Mouse (Mus musculus): ENCODE results near the gene Arl10.

Gene Arl10

DNA sequence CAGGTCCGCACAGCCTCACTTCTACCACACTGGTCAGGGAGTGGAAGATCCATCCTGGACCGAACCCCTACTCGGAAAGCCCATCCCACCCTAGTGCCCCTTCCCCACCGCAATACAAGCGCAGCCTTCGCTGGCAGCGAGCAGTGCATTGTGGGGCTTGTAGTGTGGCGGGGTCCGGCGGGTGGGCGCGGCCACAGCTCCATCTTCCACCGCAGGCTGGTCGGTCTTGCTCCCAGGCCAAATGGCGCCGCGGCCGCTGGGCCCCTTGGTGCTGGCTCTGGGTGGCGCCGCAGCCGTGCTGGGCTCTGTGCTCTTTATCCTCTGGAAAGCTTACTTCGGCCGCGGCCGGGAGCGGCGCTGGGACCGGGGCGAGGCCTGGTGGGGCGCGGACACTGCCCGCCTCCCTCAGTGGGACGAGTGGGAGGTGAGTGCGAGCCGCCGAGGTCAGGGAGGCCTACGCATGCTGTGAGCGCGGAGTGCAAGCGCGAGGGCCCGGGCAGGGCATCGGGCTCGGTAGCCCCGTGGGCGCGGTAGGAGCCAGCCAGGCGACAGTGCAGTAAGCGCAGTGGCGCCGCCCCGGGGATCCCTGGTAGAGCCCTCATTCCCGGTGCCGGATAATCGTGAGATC is at the start of gene Arl10:
TSS of gene Arl10 (plus strand) at position 162 of the 628 bp plus-strand sequence.
- peak; percentile 88 for DNase-seq

DNA sequence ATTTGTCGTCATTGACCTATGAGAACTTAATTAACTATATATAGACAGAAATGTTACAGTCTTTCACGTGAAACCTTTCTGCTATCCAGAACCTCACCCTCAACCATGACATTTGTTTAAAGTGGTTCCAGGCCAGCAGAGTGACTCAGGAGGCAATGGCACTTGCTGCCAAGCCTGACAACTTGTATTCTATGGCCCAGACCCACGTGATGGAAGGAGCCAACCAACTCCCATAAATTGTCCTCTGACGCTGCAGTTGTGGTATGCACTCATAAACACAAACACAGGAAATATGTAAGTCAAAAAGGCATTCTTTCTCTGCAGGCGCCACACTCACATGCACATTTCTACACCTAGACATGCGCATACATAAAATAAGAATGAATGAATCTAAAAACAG is 47.7 kb upstream of the Arl10 start:
- DNase-seq, result no peak

DNA sequence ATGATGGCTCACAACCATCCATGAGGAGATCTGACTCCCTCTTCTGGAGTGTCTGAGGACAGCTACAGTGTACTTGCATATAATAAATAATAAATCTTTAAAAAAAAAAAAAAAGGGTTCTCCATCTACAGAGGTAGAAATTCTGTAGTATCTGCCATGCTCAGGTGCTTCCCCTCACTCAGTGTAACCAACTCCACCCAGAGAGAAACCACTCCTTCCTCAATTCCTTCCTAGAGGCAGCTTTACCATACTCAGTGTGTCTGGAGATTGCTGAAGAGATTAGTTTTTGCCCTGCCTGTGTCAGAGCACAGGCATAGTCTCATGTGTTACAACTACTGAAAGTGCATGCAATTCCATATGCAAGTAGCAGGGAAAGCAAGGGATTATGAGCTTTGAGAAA is 42.7 kb upstream of the Arl10 start:
- no peak for DNase-seq

DNA sequence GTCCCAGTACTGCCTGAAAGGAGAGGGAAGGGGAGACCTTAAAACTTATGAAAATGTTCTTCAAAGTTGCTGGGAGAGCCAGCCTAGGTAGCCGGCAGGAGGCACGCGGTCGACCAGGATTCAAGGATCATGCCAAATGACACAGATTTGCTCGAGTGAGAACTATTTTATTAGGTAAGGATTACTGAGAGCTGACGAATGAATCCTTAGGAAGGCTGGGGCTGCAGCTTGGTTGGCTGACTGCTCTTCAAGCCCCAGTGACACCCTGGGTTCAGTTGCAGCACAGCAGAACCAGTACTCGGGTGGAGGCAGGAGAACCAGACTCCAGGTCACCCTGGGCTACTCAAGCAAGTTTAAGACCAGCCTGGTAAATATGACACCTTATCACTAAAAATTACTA is 26.8 kb upstream of the Arl10 start:
- DNase-seq, result no peak

DNA sequence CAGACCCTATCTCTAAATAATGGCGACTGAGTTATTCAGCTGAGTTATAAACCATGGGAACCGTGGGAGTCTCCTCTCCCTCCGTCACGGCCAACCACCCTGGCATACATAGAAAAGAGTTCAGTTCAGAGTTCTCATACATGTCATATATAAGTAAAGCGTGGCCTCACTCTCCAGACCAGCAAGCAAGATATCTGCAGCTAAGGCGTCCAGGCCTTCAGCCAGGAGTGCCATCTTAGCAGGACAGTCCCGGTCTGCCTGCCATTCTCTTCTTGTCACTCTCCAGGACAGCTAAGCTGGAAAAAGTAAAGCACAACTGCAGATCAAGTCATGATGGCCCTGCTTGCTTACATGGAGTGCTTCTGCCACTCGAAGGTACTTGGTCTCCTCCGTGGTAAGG is 18.6 kb upstream of the Arl10 start:
- no peak for DNase-seq

DNA sequence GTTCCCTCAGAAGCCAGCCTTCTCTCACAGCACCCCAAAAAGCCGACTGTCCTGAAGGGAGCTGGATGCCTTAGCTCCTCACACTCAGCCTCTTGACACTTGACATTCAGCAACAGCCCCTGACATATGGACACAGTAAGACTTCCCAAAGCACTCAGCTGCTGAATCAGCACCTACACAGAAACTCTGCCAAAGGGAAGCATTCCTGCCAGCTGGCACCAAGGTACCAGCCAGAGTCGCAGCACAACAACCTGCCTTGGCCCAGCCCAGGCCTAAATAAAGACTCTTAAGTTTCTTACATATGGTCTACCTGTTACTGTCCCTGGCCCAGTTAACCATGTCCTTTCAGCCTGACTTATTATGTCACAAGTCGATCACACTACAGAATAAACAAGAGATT is 18.0 kb upstream of the Arl10 start:
- DNase-seq, result peak; percentile 35

DNA sequence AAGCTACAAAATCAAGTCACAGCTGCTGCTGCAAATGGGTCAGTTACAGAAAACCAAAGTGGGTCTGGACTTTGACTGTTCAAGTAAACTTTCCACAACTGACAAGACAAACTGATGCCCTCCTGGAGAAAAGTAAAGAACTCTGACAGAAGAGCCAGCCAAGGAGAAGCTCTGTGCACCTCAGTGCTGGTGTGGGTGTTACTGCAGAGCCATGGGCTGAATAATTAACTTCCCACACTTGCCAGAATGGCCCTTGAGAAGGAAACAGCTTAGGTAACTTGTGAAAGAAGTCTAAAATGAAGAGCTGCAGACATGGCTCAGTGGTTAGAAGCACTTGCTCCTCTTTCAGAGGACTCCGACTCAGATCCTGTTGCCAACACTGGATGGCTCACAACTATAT is 17.2 kb upstream of the Arl10 start:
- DNase-seq, result no peak

DNA sequence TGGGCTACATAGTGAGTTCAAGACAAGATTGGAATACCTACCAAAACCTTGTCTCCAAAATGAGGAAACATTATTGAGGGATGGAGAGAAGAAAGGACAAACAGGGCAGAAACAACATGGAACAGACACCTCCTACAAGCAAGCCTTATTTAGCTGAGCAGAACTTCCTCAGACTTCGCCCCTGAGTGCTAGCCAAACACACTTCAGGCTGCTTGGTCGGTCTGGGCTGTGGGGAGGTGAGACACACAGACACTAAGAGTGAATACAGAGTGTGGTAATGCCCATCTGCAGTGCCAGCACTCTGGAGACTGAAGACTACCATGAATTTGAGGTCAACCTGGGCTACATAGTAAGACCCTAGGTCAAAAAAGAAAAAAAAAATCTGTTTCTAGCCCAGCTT is 15.2 kb upstream of the Arl10 start:
- DNase-seq, result no peak

DNA sequence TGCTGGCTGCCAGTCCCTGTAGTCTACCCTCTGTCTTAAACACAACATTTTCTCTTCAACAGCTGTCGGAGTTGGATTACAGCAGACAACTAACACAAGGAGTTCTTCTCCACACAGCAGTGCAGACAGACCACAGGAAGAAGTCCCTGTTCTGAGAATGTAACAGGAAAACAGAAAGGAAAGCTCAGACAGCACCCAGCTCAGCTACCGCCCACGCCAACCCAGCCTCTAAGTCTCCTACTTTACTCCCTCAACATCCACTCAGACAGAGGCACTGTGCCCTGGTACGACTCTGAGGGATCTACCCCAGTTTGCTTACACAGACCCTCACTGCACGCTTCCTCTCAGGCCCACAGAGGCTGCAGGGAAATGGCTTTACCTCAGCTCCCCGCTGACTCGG is 14.2 kb upstream of the Arl10 start:
- no peak for DNase-seq

DNA sequence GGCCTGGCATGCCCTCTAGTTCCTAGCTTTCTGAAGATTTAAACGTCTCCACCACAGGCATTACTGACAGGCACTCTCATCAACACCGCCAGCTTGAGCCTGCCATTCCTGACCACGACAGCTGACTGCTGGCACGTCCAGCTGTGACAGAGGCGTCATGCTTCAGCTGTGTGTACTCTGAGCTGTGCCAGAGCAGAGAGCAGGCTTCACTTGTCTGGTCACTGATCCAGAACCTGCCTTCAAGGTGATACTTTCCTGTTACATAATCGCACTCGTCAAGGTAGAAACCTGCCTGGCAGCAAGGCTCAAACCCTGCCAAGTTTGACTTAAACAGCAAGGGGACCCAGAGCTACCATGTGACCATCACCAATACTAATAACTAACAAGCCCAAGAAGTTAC is 12.3 kb upstream of the Arl10 start:
- DNase-seq, result peak; percentile 73

DNA sequence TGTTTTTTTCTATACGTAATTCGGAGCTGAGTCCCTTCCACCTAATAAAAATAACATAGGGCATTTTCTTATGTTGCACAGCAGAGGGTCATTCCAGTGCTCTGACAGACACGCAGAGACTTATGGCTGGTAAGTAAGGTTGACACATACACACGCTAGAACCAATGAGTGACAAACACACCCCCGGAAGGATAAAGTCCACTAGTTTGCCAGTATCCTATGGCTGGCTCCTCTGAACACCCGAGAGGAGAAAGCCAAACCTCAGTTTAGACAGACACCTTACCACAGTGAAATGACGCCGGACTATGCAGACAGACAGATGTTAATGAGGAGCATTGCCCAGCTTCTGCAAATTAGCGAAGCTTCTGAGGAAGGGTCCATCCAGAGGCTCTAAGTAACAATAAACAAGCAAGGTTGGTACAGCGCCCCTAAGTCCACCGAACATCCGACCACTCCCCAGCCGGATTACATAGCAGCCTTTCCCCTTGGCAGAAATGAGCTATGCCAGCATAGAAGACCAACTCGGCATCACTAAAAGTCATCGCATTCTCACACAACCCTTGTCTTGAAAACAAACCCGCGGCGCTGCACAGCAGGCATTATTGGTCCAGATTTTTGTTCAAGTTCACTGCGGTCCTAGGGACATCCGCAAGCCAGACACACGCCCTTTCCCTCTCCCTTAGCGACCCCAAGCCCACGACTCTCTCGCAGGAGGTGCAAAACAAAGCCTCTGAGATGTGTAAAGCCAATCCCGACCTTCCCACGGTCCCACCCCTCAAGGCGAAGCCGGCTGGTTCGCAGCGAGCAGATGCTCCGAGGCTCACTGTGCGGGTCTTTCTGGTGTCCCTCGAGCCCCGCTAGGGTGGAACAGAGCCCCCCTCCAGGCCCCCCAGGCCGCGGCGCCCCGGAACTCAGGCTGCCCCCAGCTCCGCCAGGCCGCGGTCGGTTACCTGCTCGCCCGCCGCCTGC is 10.3 kb upstream of the Arl10 start:
- DNase-seq, result no peak

DNA sequence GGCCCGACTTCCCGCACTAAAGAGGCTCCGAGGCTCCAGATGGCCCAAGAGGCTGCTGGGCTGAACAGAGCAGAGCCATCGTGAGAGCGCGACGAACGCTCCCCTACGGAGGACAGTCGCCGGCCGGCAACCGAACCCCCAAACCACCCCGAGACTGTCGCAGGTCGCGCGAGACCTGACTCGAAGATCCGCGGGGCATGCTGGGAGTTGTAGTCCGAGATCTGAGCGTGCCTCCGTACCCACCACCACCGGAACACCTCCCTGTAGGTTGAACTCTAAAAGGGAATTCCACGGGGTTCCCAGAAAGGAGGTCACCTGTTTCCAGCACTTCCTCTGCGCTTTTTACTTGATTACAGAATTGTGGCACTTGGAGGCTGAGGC is 9.6 kb upstream of the Arl10 start, which contains the start of gene 4833439L19Rik:
TSS of gene 4833439L19Rik (minus strand) at position 235 of the 381 bp plus-strand sequence.
- DNase-seq, result peak; percentile 98

DNA sequence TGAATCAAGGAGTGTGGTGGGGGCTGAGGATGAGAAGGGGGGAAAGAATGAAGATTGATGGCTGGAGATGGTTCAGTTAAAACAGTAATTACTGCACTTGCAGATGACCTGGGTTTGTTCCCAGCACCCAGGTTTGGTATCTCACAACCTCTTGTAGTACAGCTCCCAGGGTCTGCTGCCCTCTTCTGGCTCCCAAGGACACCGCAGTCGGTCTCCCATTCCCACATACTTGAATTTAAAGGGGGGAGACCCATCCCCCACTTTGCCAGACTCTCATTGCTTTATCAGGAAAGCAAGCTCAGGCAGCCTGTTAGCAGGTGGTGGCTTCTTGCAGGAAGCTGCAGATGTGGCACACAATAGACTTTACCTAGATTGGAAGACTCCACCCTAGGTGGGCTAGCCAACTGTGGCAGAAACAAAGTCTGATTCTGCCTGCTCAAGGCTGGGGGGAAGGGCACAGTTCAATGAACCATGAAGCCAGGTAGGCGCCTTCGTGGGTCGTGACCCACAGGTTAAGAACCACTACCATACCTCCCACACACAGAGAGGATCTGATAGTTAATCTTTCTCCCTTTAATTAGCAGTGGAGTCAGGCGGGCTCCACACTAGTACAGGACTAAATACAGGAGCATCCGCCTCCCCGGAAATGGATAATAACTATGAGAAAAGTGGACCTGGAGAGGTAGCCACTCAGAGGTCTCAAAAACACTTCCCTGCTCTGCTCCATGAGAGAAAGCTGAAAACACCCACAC is 9.0 kb upstream of the Arl10 start:
- peak; percentile 75 for DNase-seq

DNA sequence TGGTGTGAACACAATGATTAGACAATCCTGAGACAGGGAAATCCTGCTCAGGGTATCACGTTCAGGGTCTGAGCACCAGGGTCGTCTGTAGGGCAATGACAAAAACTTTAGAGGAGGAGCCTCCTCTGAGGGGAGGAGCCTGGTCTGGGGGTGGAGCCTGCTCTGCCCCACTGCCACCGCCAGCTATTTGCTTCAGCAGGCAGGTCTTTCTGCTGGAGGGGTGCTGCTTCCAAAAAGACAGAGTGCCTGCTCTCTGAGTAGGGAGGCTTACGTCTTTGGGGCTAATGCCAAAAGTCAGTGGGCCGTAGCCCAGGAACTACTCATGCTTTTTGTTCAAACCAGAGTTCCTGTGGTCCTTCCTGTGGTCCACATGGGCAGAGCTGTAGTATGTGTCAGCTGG is 6.4 kb upstream of the Arl10 start:
- DNase-seq, result no peak

DNA sequence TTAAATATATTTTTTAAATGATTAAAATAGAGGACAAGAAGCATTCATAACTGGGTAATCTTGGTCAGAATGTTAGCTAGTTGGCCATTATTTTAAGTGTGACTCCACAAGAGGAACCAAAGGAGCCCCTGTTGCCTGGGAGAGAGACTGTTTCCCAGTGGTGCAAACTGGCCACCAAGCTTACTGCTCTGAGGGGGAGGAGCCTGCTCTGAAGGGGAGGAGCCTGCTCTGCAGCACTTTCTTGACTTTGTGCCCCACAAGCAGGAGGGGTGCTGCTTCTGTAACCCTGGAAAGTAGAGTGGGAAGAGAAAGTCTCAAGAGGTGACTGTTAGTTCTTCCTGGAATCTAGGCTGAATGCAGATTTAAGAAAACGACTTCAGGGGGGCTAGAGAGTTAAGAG is 5.5 kb upstream of the Arl10 start:
- no peak for DNase-seq

DNA sequence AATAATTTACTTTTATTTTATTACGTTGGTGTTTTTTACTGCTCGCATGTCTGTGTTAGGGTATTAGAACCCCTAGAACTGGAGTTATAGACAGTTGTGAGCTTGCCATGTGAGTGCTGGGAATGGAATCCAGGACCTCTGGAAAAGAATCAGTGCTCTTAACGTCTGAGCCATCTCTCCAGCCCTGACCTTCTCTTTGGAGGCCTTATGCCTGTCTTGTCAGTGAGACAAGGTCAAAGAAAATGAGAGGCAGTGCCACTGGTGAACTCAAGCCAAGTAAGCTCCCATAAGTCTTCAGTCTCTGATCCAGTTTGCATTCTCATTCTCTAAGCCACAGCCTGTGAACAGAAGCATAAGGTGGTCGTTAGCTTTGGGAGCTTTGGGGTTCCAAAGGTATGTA is 4.1 kb upstream of the Arl10 start:
- DNase-seq, result no peak

DNA sequence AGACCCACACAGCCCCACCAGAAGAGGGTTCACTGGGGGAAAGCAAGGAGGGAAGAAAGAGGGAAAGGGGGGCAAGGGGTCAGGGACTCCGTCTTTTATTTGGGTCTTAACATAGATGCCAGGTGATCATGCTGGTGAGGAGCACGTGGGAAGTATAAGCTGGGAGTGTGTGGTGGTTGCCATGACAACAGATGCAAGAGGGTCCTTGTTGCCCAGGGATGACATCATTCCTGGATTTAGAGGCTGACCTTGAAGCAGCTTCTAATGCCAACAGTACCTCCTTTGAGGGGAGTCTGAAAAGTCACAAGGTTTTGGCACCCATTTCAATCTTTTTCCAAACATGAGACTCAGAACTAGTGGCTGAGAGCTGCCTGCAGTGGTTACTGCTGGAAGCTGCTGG is 3.2 kb upstream of the Arl10 start:
- DNase-seq, result no peak

DNA sequence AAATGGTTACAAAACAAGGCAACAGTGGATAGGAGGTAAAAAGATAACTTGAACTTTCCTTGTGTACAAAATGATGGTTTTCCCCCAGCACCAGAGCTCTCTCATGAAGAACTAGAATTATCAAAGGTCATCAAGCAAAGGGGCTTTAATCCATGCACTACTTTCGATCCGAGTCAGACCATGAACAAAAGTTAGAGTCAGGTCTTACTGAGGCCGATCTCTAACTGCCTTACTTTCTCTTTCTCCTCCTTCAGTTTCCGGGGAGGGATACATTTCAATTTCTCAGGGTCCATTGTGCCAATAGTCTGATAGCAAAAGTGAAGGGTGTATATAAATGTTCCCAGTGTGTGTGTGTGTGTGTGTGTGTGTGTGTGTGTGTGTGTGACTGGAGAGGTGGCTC is 2.2 kb upstream of the Arl10 start:
- DNase-seq, result no peak

DNA sequence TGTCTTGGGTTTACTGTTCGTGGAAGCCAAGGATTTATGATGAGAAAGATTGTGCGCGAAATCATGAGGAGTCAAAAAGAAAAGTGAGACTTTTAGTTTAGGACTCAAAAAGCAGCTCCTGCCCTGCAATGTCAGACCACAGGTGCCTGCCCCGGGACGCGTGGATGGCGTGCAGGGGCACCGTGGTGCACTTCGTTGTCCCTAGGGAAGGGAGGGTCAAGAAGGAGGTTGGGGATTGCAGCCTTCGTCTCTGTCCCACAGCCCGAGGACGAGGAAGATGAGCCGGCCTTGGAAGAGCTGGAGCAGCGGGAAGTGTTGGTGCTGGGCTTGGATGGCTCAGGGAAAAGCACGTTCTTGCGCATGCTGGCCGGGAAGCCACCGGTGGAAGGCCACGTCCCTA is 674 bp downstream of the Arl10 start:
- DNase-seq, result no peak

DNA sequence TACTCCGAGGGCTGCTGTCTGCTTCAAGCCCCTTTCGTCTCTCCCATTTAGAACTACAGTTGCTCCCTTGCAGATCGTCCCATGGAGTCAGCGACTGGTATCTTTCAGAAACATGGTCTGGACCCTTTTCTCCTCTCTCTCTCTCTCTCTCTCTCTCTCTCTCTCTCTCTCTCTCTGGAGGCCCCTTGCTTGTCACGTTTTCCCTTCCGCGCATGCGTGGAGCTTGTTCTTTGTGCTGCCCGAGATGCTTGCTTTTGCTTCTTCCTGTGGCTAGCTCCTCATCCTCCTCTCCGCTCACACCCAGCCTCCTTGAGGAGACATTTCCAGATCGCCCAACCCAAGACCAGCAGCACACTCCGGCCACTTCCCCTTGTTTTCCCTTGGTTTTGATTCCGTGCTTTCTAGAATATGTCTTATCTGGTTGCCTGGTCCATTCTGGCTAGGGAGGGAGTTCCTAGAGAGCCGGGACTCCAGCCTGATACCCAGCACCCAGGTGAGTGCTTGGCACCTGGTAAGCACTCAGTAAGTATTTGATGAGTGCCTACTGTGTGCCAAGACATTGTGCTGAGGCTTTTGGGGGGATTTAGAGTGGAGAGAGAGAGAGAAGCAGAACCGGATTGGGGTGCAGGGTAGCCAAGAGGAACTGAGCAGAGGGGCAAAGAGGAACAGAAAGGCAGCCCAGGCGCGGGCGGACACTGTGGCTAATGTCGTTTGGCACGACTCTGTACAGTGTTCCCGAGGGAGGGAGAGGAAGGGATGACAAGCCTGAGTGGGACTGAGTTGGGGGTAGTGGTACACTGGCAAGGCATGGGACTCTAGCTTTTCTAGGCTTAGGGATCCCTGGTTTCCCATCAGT is 3.1 kb downstream of the Arl10 start:
- no peak for DNase-seq

DNA sequence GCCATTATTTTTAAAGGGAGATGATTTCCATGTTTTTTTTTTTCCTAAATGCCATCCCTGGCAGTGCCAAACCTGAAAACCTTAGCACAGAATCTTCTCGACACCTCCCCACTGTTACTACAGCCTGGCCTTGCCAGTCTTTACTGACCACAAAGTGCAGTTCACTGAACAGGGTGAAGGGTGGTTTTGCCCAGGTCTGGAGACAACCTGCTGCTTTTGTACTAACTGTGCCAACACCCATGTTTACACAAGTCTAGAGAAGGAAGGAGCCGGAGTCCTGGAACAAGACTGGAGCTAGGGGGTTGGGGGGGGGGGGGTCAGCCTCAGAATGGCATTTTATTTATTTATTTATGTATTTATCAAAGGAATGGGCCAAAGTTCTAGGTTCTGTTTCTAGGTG is 6.6 kb downstream of the Arl10 start:
- no peak for DNase-seq

DNA sequence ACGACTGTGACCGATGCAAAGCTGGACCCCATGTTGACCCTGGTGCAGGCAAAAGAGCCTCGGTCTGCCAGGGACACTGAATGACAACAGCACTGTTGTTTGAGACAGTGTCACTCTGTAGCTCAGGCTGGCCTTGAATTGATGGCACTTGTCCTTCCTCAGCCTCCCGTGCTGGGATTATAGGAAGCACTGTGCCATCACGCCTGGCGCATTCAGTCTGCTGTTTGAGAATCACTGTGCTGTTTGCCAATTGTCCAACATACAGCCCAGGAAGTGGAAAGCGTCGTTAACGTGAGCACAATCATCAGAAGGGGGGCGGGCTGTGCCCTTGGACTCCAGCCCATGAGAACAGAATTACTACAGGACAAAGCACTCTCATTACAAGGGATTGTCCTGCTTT is 7.3 kb downstream of the Arl10 start:
- no peak for DNase-seq

DNA sequence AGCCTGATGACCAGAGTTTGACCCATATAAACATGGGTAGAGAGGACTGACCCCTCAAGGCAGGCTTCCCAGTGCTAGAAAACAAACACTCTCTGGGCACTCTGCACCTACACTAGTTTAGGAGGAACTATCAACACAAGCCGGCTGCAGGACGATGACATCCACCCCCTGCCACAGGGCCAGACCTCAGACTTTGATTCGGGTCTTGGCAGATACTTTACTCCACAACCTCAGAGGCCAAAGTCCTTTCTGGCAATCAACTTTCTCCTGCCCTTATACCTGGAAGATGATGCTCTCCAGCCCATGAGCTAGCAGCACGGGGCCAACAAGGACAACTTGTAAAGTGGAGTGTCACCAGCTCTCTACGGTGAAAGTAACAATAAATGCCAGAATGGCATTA is 8.0 kb downstream of the Arl10 start:
- DNase-seq, result no peak

Measured in kidney, postnatal 10 days (tissue).